Mouse (Mus musculus): Measurements from ENCODE around the gene Ubtf. TPM values are rescaled to one million over a fixed set of nuclear protein-coding genes. Genes with fewer than 3 reads are reported as not detected.

Gene Ubtf
- polyA plus RNA-seq, 1 experiment from 2014 or later: 100 TPM

- WGBS: 25% methylated on average over 27 of the region's 27 CpGs
- peak overlapping the region; percentile 99 for H3K27ac ChIP-seq
Measured at GRCm38 (mm10) chr11:102297577-102298556, 21.7 kb downstream of the Ubtf start.

GRCm38 (mm10) chr11:102296491-102297472, 22.8 kb downstream of the Ubtf start, which contains the start of gene Atxn7l3:
Atxn7l3 (minus strand) TSS chr11:102296631.
- peak within 1 kb of the TSS; percentile 83 for H3K4me2 ChIP-seq
- peak within 1 kb of the TSS; percentile 99 for H3K27ac ChIP-seq
- no peaks in the 10 kb centered on the region for H3K27me3 ChIP-seq
- peaks cover 31% of the 10 kb centered on the region for H3K36me3 ChIP-seq
- ATAC-seq (replicated peaks; ENCODE audit: low FRiP score): peak; percentile 96
- WGBS: under 1% methylated on average over 65 of the region's 125 CpGs
- H3K4me1 ChIP-seq: peaks cover 29% of the 10 kb centered on the region
- H3K9ac ChIP-seq: peak within 1 kb of the TSS; percentile 90
- no peaks in the 10 kb centered on the region for H3K9me3 ChIP-seq (replicated peaks)
- peak within 1 kb of the TSS; percentile 92 for H3K4me3 ChIP-seq (replicated peaks)

More at GRCm38 (mm10) chr11:102297577-102298556, 21.7 kb downstream of the Ubtf start:
- Histone ChIP-seq H3K27me3 (no peaks in the 10 kb centered on the region), H3K9me3 (replicated peaks) (no peaks in the 10 kb centered on the region), H3K4me2 (peak overlapping the region; percentile 83), H3K4me3 (replicated peaks) (peak overlapping the region; percentile 92), H3K36me3 (peaks cover 21% of the 10 kb centered on the region), H3K9ac (peak overlapping the region; percentile 72), H3K4me1 (peaks cover 29% of the 10 kb centered on the region)
- ATAC-seq (replicated peaks; ENCODE audit: low FRiP score): peak; percentile 30

GRCm38 (mm10) chr11:102295598-102296471, 23.7 kb downstream of the Ubtf start:
- ATAC-seq (replicated peaks; ENCODE audit: low FRiP score): peak; percentile 21
- Histone ChIP-seq H3K4me1 (peaks cover 31% of the 10 kb centered on the region), H3K27me3 (no peaks in the 10 kb centered on the region), H3K27ac (peak overlapping the region; percentile 99), H3K4me3 (replicated peaks) (peak overlapping the region; percentile 92), H3K9me3 (replicated peaks) (no peaks in the 10 kb centered on the region), H3K9ac (peak overlapping the region; percentile 90), H3K4me2 (peak overlapping the region; percentile 83), H3K36me3 (peaks cover 41% of the 10 kb centered on the region)
- WGBS: under 1% methylated on average over 46 of the region's 73 CpGs

- H3K9ac ChIP-seq: peak overlapping the region; percentile 90
- H3K27ac ChIP-seq: peak overlapping the region; percentile 99
- 64% methylated on average over 12 of the region's 12 CpGs for WGBS
- no peak for ATAC-seq (replicated peaks; ENCODE audit: low FRiP score)
- peaks cover 37% of the 10 kb centered on the region for H3K4me1 ChIP-seq
- peak overlapping the region; percentile 83 for H3K4me2 ChIP-seq
- H3K27me3 ChIP-seq: no peaks in the 10 kb centered on the region
- H3K9me3 ChIP-seq (replicated peaks): no peaks in the 10 kb centered on the region
- peaks cover 49% of the 10 kb centered on the region for H3K36me3 ChIP-seq
- H3K4me3 ChIP-seq (replicated peaks): peak overlapping the region; percentile 92
Measured at GRCm38 (mm10) chr11:102294887-102295597, 24.5 kb downstream of the Ubtf start.

GRCm38 (mm10) chr11:102294416-102294815, 25.1 kb downstream of the Ubtf start:
- H3K4me3 ChIP-seq (replicated peaks): peak overlapping the region; percentile 92; the same call in 1 of the 2 replicates

GRCm38 (mm10) chr11:102293971-102294370, 25.6 kb downstream of the Ubtf start:
- Histone ChIP-seq H3K9me3 (replicated peaks) (no peaks in the 10 kb centered on the region), H3K27me3 (no peaks in the 10 kb centered on the region), H3K4me3 (replicated peaks) (no peak overlapping the region), H3K4me1 (peaks cover 46% of the 10 kb centered on the region), H3K4me2 (no peak overlapping the region), H3K36me3 (peaks cover 59% of the 10 kb centered on the region), H3K9ac (0 out of 2 replicates have a peak overlapping the region, but pooled peaks have one; percentile 90), H3K27ac (no peak overlapping the region)
- ATAC-seq (replicated peaks; ENCODE audit: low FRiP score): no peak
- WGBS: 92% methylated on average over 13 of the region's 13 CpGs

More at GRCm38 (mm10) chr11:102294416-102294815, 25.1 kb downstream of the Ubtf start:
- Histone ChIP-seq H3K4me1 (peaks cover 44% of the 10 kb centered on the region), H3K9ac (0 out of 2 replicates have a peak overlapping the region, but pooled peaks have one; percentile 90), H3K4me2 (peak overlapping the region; percentile 83), H3K36me3 (peaks cover 55% of the 10 kb centered on the region), H3K27ac (0 out of 2 replicates have a peak overlapping the region, but pooled peaks have one; percentile 99), H3K27me3 (no peaks in the 10 kb centered on the region), H3K9me3 (replicated peaks) (no peaks in the 10 kb centered on the region)
- WGBS: 67% methylated on average over 5 of the region's 5 CpGs
- ATAC-seq (replicated peaks; ENCODE audit: low FRiP score): no peak

- Histone ChIP-seq H3K36me3 (peaks cover 82% of the 10 kb centered on the region), H3K9ac (no peak overlapping the region), H3K27ac (no peak overlapping the region), H3K4me3 (replicated peaks) (no peak overlapping the region), H3K27me3 (no peaks in the 10 kb centered on the region), H3K9me3 (replicated peaks) (no peaks in the 10 kb centered on the region), H3K4me2 (no peak overlapping the region), H3K4me1 (peaks cover 49% of the 10 kb centered on the region)
- WGBS: 67% methylated on average over 11 of the region's 11 CpGs
- ATAC-seq (replicated peaks; ENCODE audit: low FRiP score): no peak
Measured at GRCm38 (mm10) chr11:102291051-102291535, 28.4 kb downstream of the Ubtf start.

GRCm38 (mm10) chr11:102290141-102290540, 29.4 kb downstream of the Ubtf start:
- H3K9ac ChIP-seq: no peak overlapping the region
- H3K27me3 ChIP-seq: no peaks in the 10 kb centered on the region
- H3K27ac ChIP-seq: peak overlapping the region; percentile 7; the same call in 1 of the 2 replicates
- H3K9me3 ChIP-seq (replicated peaks): no peaks in the 10 kb centered on the region
- peaks cover 82% of the 10 kb centered on the region for H3K36me3 ChIP-seq
- WGBS: 89% methylated on average over 4 of the region's 4 CpGs
- no peak for ATAC-seq (replicated peaks; ENCODE audit: low FRiP score)
- peaks cover 52% of the 10 kb centered on the region for H3K4me1 ChIP-seq
- H3K4me3 ChIP-seq (replicated peaks): no peak overlapping the region
- no peak overlapping the region for H3K4me2 ChIP-seq

GRCm38 (mm10) chr11:102289511-102290100, 29.9 kb downstream of the Ubtf start:
- H3K9ac ChIP-seq: no peak overlapping the region
- H3K36me3 ChIP-seq: peaks cover 79% of the 10 kb centered on the region
- no peaks in the 10 kb centered on the region for H3K27me3 ChIP-seq
- H3K4me2 ChIP-seq: no peak overlapping the region
- no peak overlapping the region for H3K4me3 ChIP-seq (replicated peaks)
- 57% methylated on average over 6 of the region's 6 CpGs for WGBS
- no peaks in the 10 kb centered on the region for H3K9me3 ChIP-seq (replicated peaks)
- peaks cover 47% of the 10 kb centered on the region for H3K4me1 ChIP-seq
- peak overlapping the region; percentile 7; the same call in 1 of the 2 replicates for H3K27ac ChIP-seq
- no peak for ATAC-seq (replicated peaks; ENCODE audit: low FRiP score)

- Histone ChIP-seq H3K27me3 (no peaks in the 10 kb centered on the region), H3K27ac (peak overlapping the region; percentile 23; the same call in 1 of the 2 replicates), H3K4me3 (replicated peaks) (no peak overlapping the region), H3K36me3 (peaks cover 72% of the 10 kb centered on the region), H3K4me2 (no peak overlapping the region), H3K4me1 (peaks cover 43% of the 10 kb centered on the region), H3K9ac (no peak overlapping the region), H3K9me3 (replicated peaks) (no peaks in the 10 kb centered on the region)
- WGBS: 78% methylated on average over 2 of the region's 2 CpGs
- ATAC-seq (replicated peaks; ENCODE audit: low FRiP score): no peak
Measured at GRCm38 (mm10) chr11:102288913-102289312, 30.6 kb downstream of the Ubtf start.
